Mouse (Mus musculus): ENCODE measurements around the gene Pgghg. TPM values are rescaled to one million over a fixed set of nuclear protein-coding genes. Genes with fewer than 3 reads are reported as not detected.

The Pgghg gene
- polyA plus RNA-seq, 1 experiment from 2014 or later = 21.6 TPM

- Histone ChIP-seq H3K9ac (no peak overlapping the region), H3K4me1 (replicated peaks) (peaks cover 44% of the 10 kb centered on the region), H3K4me2 (replicated peaks) (peak overlapping the region; percentile 26; the same call in 1 of the 2 replicates), H3K27ac (peak overlapping the region; percentile 48), H3K4me3 (replicated peaks) (no peak overlapping the region; the same call in 1 of the 2 replicates), H3K27me3 (replicated peaks) (no peaks in the 10 kb centered on the region), H3K9me3 (no peaks in the 10 kb centered on the region), H3K36me3 (peaks cover 26% of the 10 kb centered on the region)
- 35% methylated on average over 8 of the region's 8 CpGs for WGBS
- no peak for ATAC-seq
These were observed 9.9 kb downstream of the Pgghg start for GRCm38 (mm10) chr7:140951051-140951450.

- no peak overlapping the region for H3K27ac ChIP-seq
- no peaks in the 10 kb centered on the region for H3K9me3 ChIP-seq
- no peak overlapping the region for H3K9ac ChIP-seq
- peaks cover 23% of the 10 kb centered on the region; the same call in 1 of the 2 replicates for H3K36me3 ChIP-seq
- 62% methylated on average over 6 of the region's 6 CpGs for WGBS
- ATAC-seq = no peak
- no peak overlapping the region for H3K4me3 ChIP-seq (replicated peaks)
- no peaks in the 10 kb centered on the region for H3K27me3 ChIP-seq (replicated peaks)
- H3K4me2 ChIP-seq (replicated peaks) = no peak overlapping the region
- peaks cover 51% of the 10 kb centered on the region for H3K4me1 ChIP-seq (replicated peaks)
These were observed 10.6 kb downstream of the Pgghg start for GRCm38 (mm10) chr7:140951765-140952164.

- no peak for ATAC-seq
- peaks cover 51% of the 10 kb centered on the region for H3K4me1 ChIP-seq (replicated peaks)
- no peak overlapping the region; the same call in 1 of the 2 replicates for H3K4me2 ChIP-seq (replicated peaks)
- H3K27me3 ChIP-seq (replicated peaks) = no peaks in the 10 kb centered on the region
- 0 out of 2 replicates have a peak overlapping the region, but pooled peaks have one; percentile 14 for H3K27ac ChIP-seq
- no peaks in the 10 kb centered on the region for H3K9me3 ChIP-seq
- no peak overlapping the region for H3K9ac ChIP-seq
- no peak overlapping the region for H3K4me3 ChIP-seq (replicated peaks)
- 65% methylated on average over 7 of the region's 7 CpGs for WGBS
- H3K36me3 ChIP-seq = peaks cover 16% of the 10 kb centered on the region; the same call in 1 of the 2 replicates
These were observed 11.2 kb downstream of the Pgghg start for GRCm38 (mm10) chr7:140952441-140952840.

- no peaks in the 10 kb centered on the region for H3K27me3 ChIP-seq (replicated peaks)
- H3K9me3 ChIP-seq = no peaks in the 10 kb centered on the region
- H3K4me2 ChIP-seq (replicated peaks) = peak overlapping the region; percentile 84
- 0 out of 2 replicates have a peak overlapping the region, but pooled peaks have one; percentile 14 for H3K27ac ChIP-seq
- H3K4me3 ChIP-seq (replicated peaks) = no peak overlapping the region
- H3K36me3 ChIP-seq = 0 out of 2 replicates have a peak, but pooled peaks cover 10% of the 10 kb centered on the region
- WGBS = 74% methylated on average over 11 of the region's 11 CpGs
- H3K4me1 ChIP-seq (replicated peaks) = peaks cover 51% of the 10 kb centered on the region
- ATAC-seq = no peak
- no peak overlapping the region for H3K9ac ChIP-seq
These were observed 11.9 kb downstream of the Pgghg start for GRCm38 (mm10) chr7:140953133-140953532.

GRCm38 (mm10) chr7:140953800-140954732 lies 12.9 kb downstream of the Pgghg start:
- peak overlapping the region; percentile 84 for H3K4me2 ChIP-seq (replicated peaks)
- 0 out of 2 replicates have a peak, but pooled peaks cover 3% of the 10 kb centered on the region for H3K36me3 ChIP-seq
- no peaks in the 10 kb centered on the region for H3K27me3 ChIP-seq (replicated peaks)
- H3K27ac ChIP-seq = peak overlapping the region; percentile 95; the same call in 1 of the 2 replicates
- peak overlapping the region; percentile 63 for H3K9ac ChIP-seq
- H3K4me1 ChIP-seq (replicated peaks) = peaks cover 51% of the 10 kb centered on the region
- no peaks in the 10 kb centered on the region for H3K9me3 ChIP-seq
- H3K4me3 ChIP-seq (replicated peaks) = peak overlapping the region; percentile 60
- WGBS = 40% methylated on average over 15 of the region's 15 CpGs
- no peak for ATAC-seq

- Histone ChIP-seq H3K4me1 (replicated peaks) (peaks cover 51% of the 10 kb centered on the region), H3K27me3 (replicated peaks) (no peaks in the 10 kb centered on the region)
These were observed 13.5 kb downstream of the Pgghg start for GRCm38 (mm10) chr7:140954733-140955071.

GRCm38 (mm10) chr7:140955342-140955741 lies 14.2 kb downstream of the Pgghg start:
- H3K4me2 ChIP-seq (replicated peaks) = peak overlapping the region; percentile 84
- H3K9me3 ChIP-seq = no peaks in the 10 kb centered on the region
- peak; percentile 51 for ATAC-seq
- H3K27me3 ChIP-seq (replicated peaks) = no peaks in the 10 kb centered on the region
- 2% methylated on average over 17 of the region's 17 CpGs for WGBS
- H3K27ac ChIP-seq = peak overlapping the region; percentile 95
- peak overlapping the region; percentile 63 for H3K9ac ChIP-seq
- peak overlapping the region; percentile 60 for H3K4me3 ChIP-seq (replicated peaks)
- 0 out of 2 replicates have a peak, but pooled peaks cover 3% of the 10 kb centered on the region for H3K36me3 ChIP-seq
- peaks cover 48% of the 10 kb centered on the region for H3K4me1 ChIP-seq (replicated peaks)

More at GRCm38 (mm10) chr7:140954733-140955071, 13.5 kb downstream of the Pgghg start:
- H3K9me3 ChIP-seq = no peaks in the 10 kb centered on the region
- WGBS = 2% methylated on average over 9 of the region's 9 CpGs
- H3K27ac ChIP-seq = peak overlapping the region; percentile 95
- H3K4me2 ChIP-seq (replicated peaks) = peak overlapping the region; percentile 84
- 0 out of 2 replicates have a peak, but pooled peaks cover 3% of the 10 kb centered on the region for H3K36me3 ChIP-seq
- H3K4me3 ChIP-seq (replicated peaks) = peak overlapping the region; percentile 60
- ATAC-seq = peak; percentile 52
- peak overlapping the region; percentile 63 for H3K9ac ChIP-seq

GRCm38 (mm10) chr7:140955758-140956555 lies 14.8 kb downstream of the Pgghg start, which contains the start of the genes Gm45717 and Ifitm2:
TSS of gene Gm45717 (minus strand) at chr7:140955937.
TSS of gene Ifitm2 (minus strand) at chr7:140955987.
- peak within 1 kb of the TSS; percentile 63 for H3K9ac ChIP-seq
- peak within 1 kb of the TSS; percentile 95 for H3K27ac ChIP-seq
- H3K27me3 ChIP-seq (replicated peaks) = no peaks in the 10 kb centered on the region
- H3K4me2 ChIP-seq (replicated peaks) = peak within 1 kb of the TSS; percentile 84
- peaks cover 42% of the 10 kb centered on the region for H3K4me1 ChIP-seq (replicated peaks)
- 4% methylated on average over 11 of the region's 11 CpGs for WGBS
- H3K4me3 ChIP-seq (replicated peaks) = peak within 1 kb of the TSS; percentile 60
- no peaks in the 10 kb centered on the region for H3K9me3 ChIP-seq
- 0 out of 2 replicates have a peak, but pooled peaks cover 3% of the 10 kb centered on the region for H3K36me3 ChIP-seq
- ATAC-seq = peak; percentile 92

GRCm38 (mm10) chr7:140956556-140956869 lies 15.3 kb downstream of the Pgghg start:
- Histone ChIP-seq H3K27me3 (replicated peaks) (no peaks in the 10 kb centered on the region), H3K36me3 (0 out of 2 replicates have a peak, but pooled peaks cover 3% of the 10 kb centered on the region), H3K9me3 (no peaks in the 10 kb centered on the region), H3K4me2 (replicated peaks) (peak overlapping the region; percentile 84), H3K4me1 (replicated peaks) (peaks cover 36% of the 10 kb centered on the region), H3K9ac (no peak overlapping the region), H3K4me3 (replicated peaks) (0 out of 2 replicates have a peak overlapping the region, but pooled peaks have one; percentile 60), H3K27ac (peak overlapping the region; percentile 95)
- ATAC-seq = no peak
- WGBS = 31% methylated on average over 6 of the region's 6 CpGs

- Histone ChIP-seq H3K9me3 (no peaks in the 10 kb centered on the region), H3K36me3 (no peaks in the 10 kb centered on the region), H3K9ac (no peak overlapping the region), H3K4me1 (replicated peaks) (peaks cover 10% of the 10 kb centered on the region), H3K4me2 (replicated peaks) (no peak overlapping the region), H3K27me3 (replicated peaks) (no peaks in the 10 kb centered on the region), H3K27ac (no peak overlapping the region), H3K4me3 (replicated peaks) (no peak overlapping the region)
- WGBS = 13% methylated on average over 9 of the region's 9 CpGs
- ATAC-seq = no peak
These were observed 18.1 kb downstream of the Pgghg start for GRCm38 (mm10) chr7:140959181-140959901.

- no peak overlapping the region for H3K4me2 ChIP-seq (replicated peaks)
- peaks cover 8% of the 10 kb centered on the region for H3K4me1 ChIP-seq (replicated peaks)
- H3K9me3 ChIP-seq = no peaks in the 10 kb centered on the region
- ATAC-seq = no peak
- H3K4me3 ChIP-seq (replicated peaks) = no peak overlapping the region
- 82% methylated on average over 5 of the region's 5 CpGs for WGBS
- H3K36me3 ChIP-seq = no peaks in the 10 kb centered on the region
- H3K27me3 ChIP-seq (replicated peaks) = no peaks in the 10 kb centered on the region
- no peak overlapping the region for H3K27ac ChIP-seq
- no peak overlapping the region for H3K9ac ChIP-seq
These were observed 18.8 kb downstream of the Pgghg start for GRCm38 (mm10) chr7:140960026-140960425.

All from intestine, embryonic 15.5 days (tissue).